Mouse (Mus musculus) heart, adult 2 months (tissue): Measurements from ENCODE around the gene Pea15a.

Source experiments
- CTCF ChIP-seq: fragments of 200-600 bp; IDR thresholded peaks from 2 replicates; pipeline ENCODE4 v1.8.1; 2022; ENCODE audit warnings: antibody characterized with exemption, mild to moderate bottlenecking, moderate library complexity
- EP300 ChIP-seq: fragments of 200-500 bp; IDR thresholded peaks from 2 replicates; pipeline ENCODE4 v1.6.1; 2011; ENCODE audit warnings: low read depth, low read length, control low read depth; ENCODE audit not compliant: insufficient read depth
- POLR2A ChIP-seq: fragments of 200-500 bp; IDR thresholded peaks from 2 replicates; pipeline ENCODE4 v1.6.1; 2011; ENCODE audit warnings: mild to moderate bottlenecking, low read depth, low read length, control low read depth; ENCODE audit not compliant: insufficient read depth

DNA sequence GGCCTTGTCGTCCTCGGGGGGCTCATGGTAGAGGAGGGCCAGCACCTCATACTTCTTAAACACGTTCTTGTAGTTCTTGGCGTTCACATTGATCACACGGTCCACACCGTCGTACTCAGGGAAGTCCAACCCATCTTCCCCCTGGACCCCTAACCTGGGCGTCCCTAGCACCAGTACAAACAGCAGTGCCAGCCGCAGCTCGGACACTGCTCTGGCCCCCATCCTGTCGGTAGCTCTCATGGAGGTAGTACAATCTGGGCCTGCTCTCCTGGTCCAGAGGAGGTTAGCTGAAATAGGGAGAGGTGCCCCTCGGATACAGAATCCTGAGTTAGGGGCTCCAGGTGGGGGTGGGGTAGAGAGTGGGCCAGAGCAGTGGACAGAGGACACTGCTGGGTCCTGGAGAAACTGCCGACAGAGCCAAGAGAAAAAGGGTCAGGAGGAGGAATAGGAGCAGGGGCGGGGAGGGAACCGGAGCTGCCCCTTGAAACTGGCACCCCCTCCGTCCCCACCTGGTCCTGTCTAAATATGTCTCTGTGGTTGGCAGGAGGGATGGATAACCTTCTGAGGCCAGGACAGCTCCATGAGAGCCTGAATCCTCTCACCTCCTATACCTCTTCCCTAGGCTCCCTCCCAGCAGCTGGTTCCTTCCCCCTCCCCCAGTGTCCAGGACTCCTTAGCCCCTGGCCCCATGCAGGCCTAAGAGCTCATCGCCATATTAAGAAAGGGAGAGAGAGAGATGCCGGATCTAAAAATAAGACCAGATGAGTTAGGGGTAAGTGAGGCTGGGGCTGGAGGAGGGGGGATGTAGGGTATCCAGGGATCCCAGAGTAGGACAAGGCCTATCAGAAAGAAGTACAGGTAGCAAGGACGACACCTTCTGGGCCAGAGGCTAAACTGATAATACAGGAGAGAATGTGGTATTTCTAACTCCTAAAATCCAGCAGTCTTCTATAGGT is 13.1 kb upstream of the Pea15a start, which contains the start of gene Casq1:
- TF ChIP-seq POLR2A (no peak), EP300 (no peak), CTCF (no peak)
